Mouse (Mus musculus) CH12F3 (cell line): ENCODE results near the gene Map3k13.
"Not testable (repeated sequence)": the region's sequence is repeated elsewhere in the genome, so short reads cannot be mapped to it uniquely, and the experiment has no call there.

Experiments used
- in situ Hi-C: fragments of 300-500 bp; cut with MboI; formaldehyde crosslinking; loops from 2 replicates; pipeline ENCODE4 v1.14.3; 2020; ENCODE audit warnings: low sequenced_read_pairs

Gene Map3k13

DNA sequence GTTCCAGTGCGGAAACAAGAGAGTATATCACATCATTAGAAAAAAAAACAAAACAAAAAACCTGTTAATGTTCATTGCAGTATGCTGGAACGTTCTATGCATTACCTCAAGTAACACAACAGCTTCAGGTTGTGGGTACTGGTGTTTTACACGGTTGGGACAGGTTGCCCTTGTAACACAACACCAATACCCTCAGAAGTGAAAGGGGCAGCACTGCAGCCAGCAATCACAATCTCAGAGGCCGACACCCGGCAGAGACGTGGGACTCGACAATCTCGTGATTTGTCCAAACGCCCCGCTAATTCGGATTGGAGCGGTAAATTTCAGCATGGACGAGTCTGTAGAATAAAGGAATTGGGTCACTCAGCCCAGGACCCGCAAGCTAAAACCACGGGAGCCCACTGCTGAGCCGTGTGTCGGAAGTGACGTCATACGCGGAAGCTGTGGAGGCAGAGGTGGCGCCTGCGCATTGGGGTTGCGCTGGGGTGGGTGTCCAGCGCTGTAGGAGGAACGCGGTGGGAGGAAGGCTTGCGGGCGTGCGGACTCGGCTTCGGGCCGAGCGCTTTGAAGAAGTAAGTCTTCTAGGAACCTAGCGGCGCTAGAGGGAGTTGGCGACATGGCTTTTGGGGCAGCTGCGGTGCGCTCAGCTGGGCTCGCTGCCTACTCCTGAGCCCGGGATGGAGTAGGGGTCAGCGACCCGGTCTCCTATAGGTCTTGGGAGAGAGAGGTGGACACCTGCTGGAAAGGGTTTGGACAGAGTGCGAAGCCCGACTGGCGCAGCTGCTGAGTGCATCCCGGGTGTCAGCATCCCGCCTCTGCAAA, at the start of gene Map3k13:
Gene Map3k13 (plus strand): TSS at position 472 of the 822 bp plus-strand sequence.
- in situ Hi-C loops, result no loop called here

DNA sequence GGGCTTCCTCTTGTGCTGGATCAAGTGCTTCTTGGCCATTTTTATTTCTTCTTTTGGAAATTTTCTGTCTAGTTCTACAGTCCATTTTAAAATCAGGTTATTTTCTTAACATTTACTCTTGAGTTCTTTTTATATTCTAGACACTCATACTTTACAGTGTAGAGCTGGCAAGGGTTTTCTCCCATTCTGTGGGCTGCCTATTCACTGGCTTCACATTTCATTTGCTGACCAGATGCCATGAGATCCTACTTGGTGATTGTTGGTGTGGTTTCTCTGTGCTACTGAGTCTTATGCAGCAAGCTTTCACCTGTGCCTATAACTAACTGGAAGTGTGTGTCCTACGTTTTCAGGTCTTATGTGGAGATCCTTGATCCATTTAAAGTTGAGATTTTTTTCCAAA, 35.7 kb upstream of the Map3k13 start:
- in situ Hi-C loops, result no loop called here

DNA sequence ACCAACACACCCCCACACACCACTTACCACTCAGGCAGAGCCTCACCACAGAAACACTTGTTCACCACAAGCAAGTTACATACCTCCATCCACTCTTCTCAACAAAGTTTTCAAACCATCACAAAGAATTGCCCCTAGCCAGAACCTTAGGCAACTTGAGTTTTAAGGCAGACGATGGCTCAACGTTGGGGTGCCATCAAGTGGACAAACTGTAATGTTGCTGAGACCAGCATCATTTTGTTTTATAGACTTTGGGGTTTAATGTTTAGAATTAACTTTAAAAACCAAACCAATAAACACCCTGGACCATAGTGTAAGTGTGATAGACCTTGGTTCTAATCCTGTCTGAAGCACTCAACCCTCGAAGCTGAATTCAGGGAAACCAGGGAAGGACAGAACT, 25.9 kb upstream of the Map3k13 start:
- in situ Hi-C loops, result no loop called here

DNA sequence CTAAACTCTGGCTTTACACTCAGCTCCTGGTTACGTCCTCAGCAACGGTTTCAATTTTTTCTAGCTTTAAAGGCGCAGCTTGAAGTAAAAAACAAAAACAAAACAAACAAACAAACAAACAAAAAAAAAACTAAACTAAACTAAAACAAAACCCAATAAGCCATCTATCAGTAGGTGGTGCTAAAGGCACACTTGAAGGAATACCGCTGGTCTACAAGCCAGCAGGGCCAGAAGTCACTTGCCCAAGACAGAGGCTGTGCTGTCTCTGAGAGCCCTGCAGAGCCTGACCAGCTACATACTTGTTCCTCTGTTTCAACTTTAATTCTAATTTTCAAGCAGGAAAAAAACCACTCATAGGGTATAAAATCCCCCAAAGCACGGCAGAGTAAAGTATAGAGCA, 24.5 kb upstream of the Map3k13 start:
- in situ Hi-C loops, result no loop called here

DNA sequence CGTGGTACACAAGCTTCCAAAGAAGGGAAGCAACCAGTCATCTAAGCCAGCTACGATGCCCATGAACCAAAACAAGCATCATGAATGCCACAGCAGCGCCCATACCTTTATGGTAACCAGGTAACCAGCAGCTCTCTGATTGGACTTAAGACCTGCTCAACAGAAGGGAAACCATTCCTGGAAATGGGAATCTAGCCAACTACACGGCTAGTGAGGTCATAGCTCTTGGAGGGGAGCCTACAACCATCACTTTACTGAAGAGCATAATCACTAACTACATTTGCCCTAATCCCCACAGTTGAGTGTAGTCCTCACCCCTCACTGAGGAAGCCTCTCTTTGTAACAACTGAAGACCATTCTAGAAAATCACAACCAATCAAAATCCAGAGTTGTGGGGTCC, 19.4 kb upstream of the Map3k13 start:
- in situ Hi-C loops, result no loop called here

DNA sequence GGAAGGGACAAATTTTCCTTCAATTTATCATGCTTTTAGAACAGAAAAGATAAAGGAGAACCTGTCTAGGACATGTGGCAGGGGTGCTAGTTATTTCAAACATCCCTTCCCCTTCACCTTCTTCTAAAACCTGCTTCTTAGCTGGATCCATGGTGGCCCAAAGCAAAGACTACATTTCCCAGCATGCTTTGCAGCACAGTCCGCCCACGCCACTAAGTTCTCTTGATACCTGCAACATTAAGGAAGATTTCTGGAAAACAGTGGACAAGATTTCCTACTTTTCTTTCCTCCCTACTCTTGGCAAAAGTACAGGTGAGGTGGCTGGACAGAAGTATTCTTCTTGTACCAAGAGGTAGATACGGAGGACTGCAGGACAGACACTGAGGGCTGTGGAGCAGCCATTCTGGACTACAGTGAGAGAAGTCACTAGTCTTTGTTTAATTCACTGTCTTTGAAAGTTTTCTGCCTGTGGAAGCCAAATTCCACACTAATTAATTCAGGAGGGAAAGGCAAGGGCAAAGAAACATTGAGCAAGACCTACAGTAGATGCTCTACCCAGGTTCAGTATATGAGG, 15.8 kb upstream of the Map3k13 start:
- in situ Hi-C loops, result no loop called here

DNA sequence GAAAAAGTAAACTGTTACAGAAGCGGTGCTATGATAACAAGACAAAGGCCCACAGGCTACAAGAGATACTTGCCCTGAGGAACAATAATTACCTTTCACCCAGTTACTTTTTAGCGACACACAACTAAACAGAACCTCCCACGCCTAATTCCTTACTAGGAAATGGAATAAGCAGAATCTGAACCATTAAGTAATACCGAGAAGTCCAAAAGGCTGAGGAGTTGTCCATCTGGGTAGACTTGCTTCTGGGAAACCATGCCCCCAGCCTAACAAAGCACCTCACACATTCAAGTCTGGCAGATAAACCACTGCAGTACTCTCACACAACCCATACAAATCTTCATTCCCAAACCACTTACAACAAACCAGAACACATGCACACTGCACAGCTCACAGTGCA, 15.0 kb upstream of the Map3k13 start:
- in situ Hi-C loops, result no loop called here

DNA sequence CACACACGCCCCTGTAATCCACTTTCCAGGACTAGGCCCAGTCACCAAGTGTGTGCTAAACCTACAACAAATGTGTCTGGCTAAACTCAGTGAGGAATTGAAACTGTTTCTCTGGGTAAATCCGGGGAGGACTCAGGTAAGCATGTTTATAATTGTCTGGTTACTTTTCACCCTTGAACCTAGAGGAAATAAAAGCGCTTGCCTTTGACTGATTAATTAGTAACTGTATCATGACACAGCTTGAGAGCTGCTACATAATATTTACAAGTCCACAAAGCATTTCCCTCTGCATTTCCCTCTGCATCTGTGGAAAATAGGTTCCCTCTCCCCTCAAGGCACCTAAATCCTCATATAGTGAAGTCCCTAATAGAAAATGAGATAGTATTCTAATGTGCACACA, 12.9 kb upstream of the Map3k13 start:
- in situ Hi-C loops, result no loop called here

DNA sequence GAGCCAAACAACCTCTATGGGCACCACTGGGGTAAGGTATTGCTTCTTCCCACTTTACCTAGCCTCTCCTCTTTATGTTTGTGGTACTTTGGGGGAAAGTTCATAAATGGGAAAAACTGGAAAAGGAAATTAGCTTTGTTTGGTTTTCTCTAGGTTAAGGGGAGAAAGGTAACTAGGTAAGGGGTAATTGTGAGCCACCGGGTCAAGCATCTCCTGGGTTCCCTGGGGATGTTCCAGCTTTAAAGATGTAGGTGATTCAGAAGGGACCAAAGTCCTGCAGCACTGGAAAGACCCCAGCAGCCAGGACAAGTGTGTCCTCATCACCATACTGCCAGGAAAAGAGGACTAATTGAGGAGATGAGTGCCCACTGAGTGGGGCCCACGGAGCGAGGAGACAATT, 12.3 kb upstream of the Map3k13 start:
- in situ Hi-C loops, result no loop called here

DNA sequence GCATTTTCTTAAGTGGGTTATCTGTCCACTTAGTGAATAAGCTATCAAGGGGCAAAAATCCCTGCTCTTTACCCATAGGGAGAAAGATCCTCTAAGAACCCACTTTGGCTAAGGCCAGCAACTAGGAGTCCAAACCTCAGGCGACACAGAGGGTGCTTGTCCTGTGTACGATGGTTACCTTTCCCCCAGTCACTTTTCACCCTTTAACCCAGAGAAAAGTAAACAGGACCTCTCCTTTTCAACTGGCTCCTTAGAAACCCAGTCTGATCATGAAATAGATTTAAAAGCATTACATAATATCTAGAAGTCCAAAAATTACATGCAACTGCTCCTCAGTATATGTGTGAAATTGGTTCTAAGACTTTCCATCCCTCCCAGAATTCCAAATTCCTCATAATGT, 11.3 kb upstream of the Map3k13 start:
- in situ Hi-C loops, result no loop called here

DNA sequence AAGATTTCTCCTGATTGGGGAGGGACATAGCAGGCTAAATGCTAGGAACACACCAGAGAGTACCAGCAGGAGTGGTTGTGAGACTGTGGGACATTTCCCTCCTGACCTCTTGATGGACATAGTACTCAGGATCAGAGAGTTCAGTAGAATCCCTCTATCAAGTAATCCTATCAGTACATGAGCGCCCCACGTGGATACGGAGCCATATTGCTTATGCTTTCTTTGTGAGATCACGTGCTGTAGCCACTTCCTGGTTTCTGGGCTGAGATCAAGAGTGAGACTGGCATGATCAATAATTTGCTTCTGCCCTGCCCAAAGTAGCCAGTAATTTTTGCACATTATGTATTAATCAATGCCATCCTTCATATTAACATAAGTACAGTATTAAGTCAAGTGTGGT, 9.1 kb upstream of the Map3k13 start:
- in situ Hi-C loops, result no loop called here

DNA sequence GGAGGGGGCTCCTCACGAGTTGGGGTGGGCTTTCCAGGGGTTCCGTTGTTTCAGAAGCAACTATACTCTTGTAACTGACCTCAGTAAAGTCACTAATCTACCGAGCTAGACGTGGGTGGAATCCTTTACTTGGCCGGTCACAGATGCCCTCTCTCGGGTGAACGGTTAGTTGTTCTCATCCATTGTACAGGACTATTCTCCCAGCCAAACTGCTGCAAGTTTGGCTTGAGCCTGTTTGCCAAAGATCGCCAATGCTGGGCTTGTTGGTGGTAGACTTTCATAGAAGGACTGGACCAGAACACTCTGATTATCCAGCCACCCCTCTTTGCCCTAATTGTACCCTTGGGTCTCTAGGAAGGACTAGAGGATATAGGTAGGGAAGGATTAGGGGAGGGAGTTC, 7.8 kb upstream of the Map3k13 start:
- in situ Hi-C loops, result no loop called here

DNA sequence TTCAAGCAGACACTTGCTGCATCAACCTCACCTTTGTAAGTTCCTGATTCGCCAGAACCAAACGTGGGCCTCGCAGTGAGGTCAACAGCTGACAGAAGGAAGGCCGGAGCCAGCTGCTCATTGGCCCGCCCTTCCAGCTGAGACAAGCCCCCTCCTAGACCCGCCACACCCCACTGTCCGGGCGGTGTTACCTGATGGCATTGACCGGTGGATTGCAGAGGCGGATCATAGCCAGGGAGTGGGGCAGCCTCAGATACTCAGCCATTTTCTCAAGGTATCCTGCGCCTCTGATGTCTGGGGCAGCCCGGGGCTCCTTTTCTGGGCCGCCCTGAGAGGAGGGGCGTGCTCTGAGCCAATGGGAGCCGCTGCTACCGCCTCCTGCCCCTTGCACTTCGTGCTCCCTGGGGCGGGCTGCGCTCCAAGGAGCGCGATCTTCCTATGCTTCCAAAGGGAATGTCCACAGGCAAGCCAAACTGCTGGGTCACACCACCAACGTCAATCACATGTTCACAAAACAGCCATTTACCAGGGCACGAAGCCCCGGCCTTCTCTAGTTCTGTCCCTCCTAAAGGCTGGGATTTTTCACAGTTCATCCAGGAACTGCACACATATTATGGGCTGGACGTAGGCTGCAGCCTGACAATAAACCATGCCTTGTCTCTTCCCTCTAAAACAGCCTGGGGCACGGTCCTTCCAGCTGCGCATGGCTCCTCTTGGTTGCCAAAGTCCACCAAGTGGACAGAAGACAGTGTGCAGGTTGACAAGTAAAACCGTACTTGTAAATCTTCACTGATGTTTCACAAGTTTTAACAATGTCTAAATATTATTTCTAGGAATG, 6.4 kb upstream of the Map3k13 start, which contains the start of gene Ehhadh:
Gene Ehhadh (minus strand): TSS at position 292 of the 838 bp plus-strand sequence.
- in situ Hi-C loops, result no loop called here

DNA sequence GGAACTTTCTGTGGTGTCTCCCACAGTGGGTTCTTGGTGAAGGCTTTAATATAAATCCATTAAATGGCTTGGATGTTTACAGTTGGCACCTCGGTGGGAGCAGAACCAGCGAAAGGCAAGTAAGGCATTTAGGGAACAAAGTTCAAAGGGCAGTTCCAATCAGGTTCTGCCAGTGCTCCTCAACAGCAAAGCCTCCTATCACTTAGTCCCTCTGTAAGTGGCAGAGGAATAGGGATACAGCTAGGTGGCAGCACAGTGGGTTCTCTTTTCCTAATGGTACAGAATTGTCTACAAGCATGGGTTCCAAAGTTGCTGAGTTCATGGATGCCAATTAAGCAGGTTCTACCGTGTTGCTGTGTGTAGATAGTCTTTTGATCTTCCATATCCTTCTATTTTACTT, 5.6 kb upstream of the Map3k13 start:
- in situ Hi-C loops, result no loop called here

DNA sequence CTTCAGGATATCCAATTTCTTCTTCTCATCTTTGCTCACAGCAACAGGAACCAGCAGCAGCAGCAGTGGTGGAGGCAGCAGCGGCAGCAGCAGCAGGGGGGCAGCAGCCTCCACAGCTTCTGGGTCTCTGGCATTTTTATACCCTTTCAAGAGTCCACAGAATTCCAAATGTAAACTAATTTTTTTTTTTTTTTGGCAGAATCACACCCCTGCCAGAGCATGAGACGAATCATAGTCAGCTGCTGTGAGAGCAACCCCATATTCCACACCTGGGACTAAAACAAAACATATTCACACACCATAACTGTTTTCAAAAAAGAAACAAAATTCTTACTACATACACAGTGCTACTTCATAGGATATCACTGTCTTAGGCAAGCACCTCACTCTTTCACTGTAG, 5.0 kb upstream of the Map3k13 start:
- in situ Hi-C loops, result no loop called here

DNA sequence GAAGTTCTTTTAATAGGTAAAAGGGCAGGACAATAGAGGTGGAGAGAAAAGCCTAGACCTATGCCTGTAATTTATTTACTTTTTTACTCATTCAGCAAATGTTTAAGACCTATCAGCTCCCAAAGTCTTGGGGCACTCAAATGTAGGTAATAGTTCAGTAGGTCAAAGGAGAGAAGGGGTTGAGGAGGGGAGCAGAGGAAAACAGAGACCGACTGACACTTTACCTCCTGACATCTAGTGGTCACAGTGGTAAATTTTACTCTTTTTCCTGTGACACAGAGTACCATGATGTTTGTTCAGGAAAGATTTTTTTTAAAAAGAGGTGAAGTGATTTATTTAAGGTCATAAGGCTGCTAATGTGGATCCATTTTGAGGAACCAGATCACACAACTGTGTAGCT, 3.7 kb upstream of the Map3k13 start:
- in situ Hi-C loops, result no loop called here

DNA sequence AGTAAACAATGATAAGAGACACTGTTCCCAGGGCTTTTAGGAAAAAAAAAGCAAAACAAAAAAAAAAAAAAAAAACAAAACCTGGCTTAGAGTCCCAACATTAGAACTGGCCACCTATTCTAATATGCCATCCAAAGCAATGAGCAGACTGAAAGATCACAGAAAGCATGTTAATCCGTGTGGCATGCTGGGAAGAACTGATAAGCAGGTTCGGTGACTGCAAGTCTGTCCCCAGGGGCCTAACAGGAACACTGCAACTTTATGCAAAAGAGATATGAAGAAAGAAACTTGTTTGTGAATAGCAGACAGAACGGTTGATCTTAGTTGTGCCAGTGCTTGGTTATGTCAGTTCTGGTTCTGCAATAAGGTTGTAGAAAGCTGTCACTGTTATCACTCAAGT, 2.4 kb upstream of the Map3k13 start:
- in situ Hi-C loops, result no loop called here

DNA sequence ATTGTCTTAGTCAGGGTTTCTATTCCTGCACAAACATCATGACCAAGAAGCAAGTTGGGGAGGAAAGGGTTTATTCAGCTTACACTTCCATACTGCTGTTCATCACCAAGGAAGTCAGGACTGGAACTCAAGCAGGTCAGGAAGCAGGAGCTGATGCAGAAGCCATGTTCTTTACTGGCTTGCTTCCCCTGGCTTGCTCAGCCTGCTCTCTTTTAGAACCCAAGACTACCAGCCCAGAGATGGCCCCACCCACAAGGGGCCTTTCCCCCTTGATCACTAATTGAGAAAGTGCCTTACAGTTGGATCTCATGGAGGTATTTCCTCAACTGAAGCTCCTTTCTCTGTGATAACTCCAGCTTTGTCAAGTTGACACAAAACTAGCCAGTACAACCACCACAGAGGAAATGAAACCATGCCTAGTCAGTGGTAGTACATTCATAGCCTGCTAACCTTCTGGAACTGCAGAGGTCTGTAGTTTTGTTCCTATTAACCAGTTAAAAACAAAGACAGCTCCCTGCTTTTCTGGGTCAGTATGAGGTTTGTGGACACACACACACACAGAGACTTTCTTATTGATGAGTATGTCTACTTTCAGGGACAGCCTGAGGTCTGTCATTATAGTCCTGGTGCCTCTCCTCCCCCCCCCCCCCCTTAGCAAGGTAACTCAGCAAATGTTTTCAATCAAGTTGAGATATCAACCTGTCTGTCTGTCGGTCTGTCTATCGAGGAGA, 901 bp upstream of the Map3k13 start:
- in situ Hi-C loops, result not testable (repeated sequence)

DNA sequence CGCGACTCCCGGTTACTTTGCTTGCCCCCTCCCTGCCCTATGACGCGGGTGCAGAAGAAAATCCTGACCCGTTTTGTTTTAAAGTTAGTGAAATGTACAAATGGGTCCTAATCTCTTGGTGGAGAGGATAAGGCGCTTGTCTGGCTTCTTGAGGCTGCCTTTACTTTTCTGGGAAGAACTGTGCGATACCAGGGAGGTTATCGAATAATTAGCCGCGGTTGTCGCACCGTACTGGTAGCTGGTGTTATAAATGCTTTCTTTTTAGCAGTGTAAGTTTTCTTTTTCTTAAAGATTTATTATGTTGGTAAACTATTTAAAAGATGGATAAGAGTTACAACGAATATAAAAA, 525 bp downstream of the Map3k13 start:
- in situ Hi-C loops, result no loop called here

DNA sequence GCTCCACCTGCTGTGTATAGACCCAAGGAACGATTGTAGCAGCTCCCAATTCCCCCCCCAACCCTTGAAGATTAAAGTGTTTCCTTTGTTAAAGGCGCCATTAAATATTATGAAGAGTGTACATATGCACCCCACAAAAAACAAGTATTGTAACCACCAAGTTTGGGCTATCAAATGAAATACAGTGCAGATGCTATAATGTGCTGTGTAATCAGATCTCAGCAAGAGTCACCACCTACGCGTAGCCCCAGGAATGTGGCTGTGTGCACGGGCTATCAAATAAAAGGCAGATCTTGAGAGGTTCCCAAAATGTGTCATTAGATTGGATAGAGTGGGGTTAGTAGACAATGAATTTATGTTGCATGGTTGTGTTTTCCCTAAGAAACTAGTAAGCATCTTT, 925 bp downstream of the Map3k13 start:
- in situ Hi-C loops, result no loop called here

DNA sequence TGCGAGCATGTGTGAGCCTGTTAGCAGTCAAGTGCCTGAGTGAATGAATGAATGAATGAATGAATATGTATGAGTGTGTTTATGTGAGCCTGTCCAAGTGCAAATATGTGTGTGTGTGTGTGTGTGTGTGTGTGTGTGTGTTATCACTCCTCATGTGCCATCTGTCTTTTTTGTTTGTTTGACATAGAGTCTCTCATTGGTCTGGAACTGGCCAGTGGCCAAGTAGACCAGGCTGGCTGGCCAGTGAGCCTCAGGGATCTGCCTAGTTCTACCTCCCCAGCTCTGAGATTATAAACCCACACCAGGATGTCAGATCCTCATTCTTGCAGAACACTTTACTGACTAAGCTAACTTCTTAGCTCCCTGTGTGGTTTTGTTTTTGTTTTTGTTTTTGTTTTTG, 10.1 kb downstream of the Map3k13 start:
- in situ Hi-C loops, result no loop called here
